Mouse (Mus musculus) limb, embryonic 14.5 days (tissue): Measurements from ENCODE around the gene Agap3. TPM values are rescaled to one million over a fixed set of nuclear protein-coding genes. Genes with fewer than 3 reads are reported as not detected.

ENCODE experiments used
- ATAC-seq: fragments of 200-750 bp; cut with Nextera tagmentation; 2 replicates; pipeline ENCODE4 v1.8.0; 2017; ENCODE audit warnings: low read depth, moderate number of reproducible peaks, moderate TSS enrichment; ENCODE audit not compliant: low FRiP score
- DNase-seq: peaks from one replicate; pipeline ENCODE4 v3.0.0-alpha.2; 2015; ENCODE audit warnings: low spot score
- H3K27ac ChIP-seq: fragments of 300-500 bp; sonication (generic); replicated peaks from 2 replicates; pipeline ENCODE4 v1.5.1; 2014; ENCODE audit warnings: low read depth, mild to moderate bottlenecking, low read length, moderate library complexity, mixed read lengths
- H3K27me3 ChIP-seq: fragments of 300-500 bp; sonication (generic); 2 replicates; pipeline ENCODE4 v1.6.1; 2014; ENCODE audit warnings: low read length, mixed read lengths; ENCODE audit not compliant: control insufficient read depth, insufficient read depth
- H3K36me3 ChIP-seq: fragments of 300-500 bp; sonication (generic); 2 replicates; pipeline ENCODE4 v1.6.1; 2014; ENCODE audit warnings: mild to moderate bottlenecking, low read length, moderate library complexity, mixed read lengths; ENCODE audit not compliant: control insufficient read depth, insufficient read depth
- H3K4me1 ChIP-seq: fragments of 300-500 bp; sonication (generic); 2 replicates; pipeline ENCODE4 v1.6.1; 2014; ENCODE audit warnings: antibody characterized with exemption, low read length, mixed read lengths; ENCODE audit not compliant: control insufficient read depth, insufficient read depth
- H3K4me2 ChIP-seq: fragments of 300-500 bp; sonication (generic); replicated peaks from 2 replicates; pipeline ENCODE4 v1.6.1; 2014; ENCODE audit warnings: low read depth, mild to moderate bottlenecking, low read length, moderate library complexity; ENCODE audit not compliant: severe bottlenecking
- H3K4me3 ChIP-seq: fragments of 300-500 bp; sonication (generic); replicated peaks from 2 replicates; pipeline ENCODE4 v1.5.1; 2014; ENCODE audit warnings: low read length
- H3K9ac ChIP-seq: fragments of 300-500 bp; sonication (generic); 2 replicates; pipeline ENCODE4 v1.6.1; 2014; ENCODE audit warnings: mild to moderate bottlenecking, low read depth, low read length, moderate library complexity; ENCODE audit not compliant: severe bottlenecking
- H3K9me3 ChIP-seq: fragments of 300-500 bp; sonication (generic); 2 replicates; pipeline ENCODE4 v1.6.1; 2016; ENCODE audit warnings: low read length; ENCODE audit not compliant: control insufficient read depth
- POLR2A ChIP-seq: fragments of 200-500 bp; IDR thresholded peaks from 2 replicates; pipeline ENCODE4 v1.8.0; 2012; ENCODE audit warnings: inconsistent platforms, mild to moderate bottlenecking, moderate library complexity, borderline replicate concordance; ENCODE audit not compliant: insufficient read depth, insufficient read length; ENCODE audit errors: extremely low read depth
- WGBS: fragments of 180-500 bp; shearing (Covaris S2); extraction: QIAGEN DNeasy Blood & Tissue Kit; methylation state at CpG from one replicate; pipeline ENCODE4 v1.1.7; 2014; 5-methylcytosine and 5-hydroxymethylcytosine counted together
- polyA plus RNA-seq, 2 experiments: library from polyadenylated mRNA; depleted of rRNA in 1 of 2; stranded (reverse) in 1 of 2; unstranded in 1 of 2; fragments of >200 nt; fragmentation: Nextera tagmentation in 1 of 2; extraction: Ambion mirVana in 1 of 2; gene quantifications; 2 replicates each; pipeline versions ENCODE4 v1.2.1 to v1.2.3; 2012 to 2014

Gene Agap3
- polyA plus RNA-seq, 2 experiments, result 57.9 to 103 TPM

GRCm38 (mm10) chr5:24550598-24551316, 98.8 kb downstream of the Agap3 start:
- H3K9me3 ChIP-seq, result no peaks in the 10 kb centered on the region; the same call in 1 of the 2 replicates

GRCm38 (mm10) chr5:24551317-24551688, 99.3 kb downstream of the Agap3 start:
- peak overlapping the region; percentile 42 for H3K4me2 ChIP-seq
- H3K4me1 ChIP-seq, result peaks cover 26% of the 10 kb centered on the region
- H3K36me3 ChIP-seq, result no peaks in the 10 kb centered on the region
- TF ChIP-seq POLR2A, result no peak
- 0 out of 2 replicates have a peak overlapping the region, but pooled peaks have one; percentile 5 for H3K4me3 ChIP-seq
- 0 out of 2 replicates have a peak, but pooled peaks have one; percentile 4 for ATAC-seq
- H3K9me3 ChIP-seq, result no peaks in the 10 kb centered on the region; the same call in 1 of the 2 replicates
- H3K9ac ChIP-seq, result peak overlapping the region; percentile 34; the same call in 1 of the 2 replicates
- DNase-seq, result no peak
- H3K27ac ChIP-seq, result no peak overlapping the region
- 43% methylated on average over 2 of the region's 2 CpGs for WGBS
- no peaks in the 10 kb centered on the region for H3K27me3 ChIP-seq

More at GRCm38 (mm10) chr5:24550598-24551316, 98.8 kb downstream of the Agap3 start:
- ATAC-seq (peak; percentile 56; the same call in 1 of the 2 replicates), DNase-seq (peak; percentile 56)
- Histone ChIP-seq H3K27me3 (no peaks in the 10 kb centered on the region), H3K4me2 (peak overlapping the region; percentile 42), H3K9ac (peak overlapping the region; percentile 34; the same call in 1 of the 2 replicates), H3K4me1 (peaks cover 26% of the 10 kb centered on the region), H3K4me3 (0 out of 2 replicates have a peak overlapping the region, but pooled peaks have one; percentile 5), H3K27ac (no peak overlapping the region), H3K36me3 (no peaks in the 10 kb centered on the region)
- WGBS, result 25% methylated on average over 21 of the region's 26 CpGs
- TF ChIP-seq POLR2A, result no peak

Other genes starting within 250 kb of the Agap3 start
- gene Kcnh2, start 100.6 kb upstream of the Agap3 start, polyA plus RNA-seq (2012; rRNA removed), result 16.2 and 26.5 TPM in 2 replicates
- 2.8 and 3.8 TPM in 2 replicates for gene Kcnh2, start 100.6 kb upstream of the Agap3 start, polyA plus RNA-seq (2014; fragmentation: Nextera tagmentation; extraction: Ambion mirVana)
- gene Nos3, start 87.4 kb upstream of the Agap3 start, polyA plus RNA-seq (2012; rRNA removed), result 7.3 and 7.4 TPM in 2 replicates
- gene Nos3, start 87.4 kb upstream of the Agap3 start, polyA plus RNA-seq (2014; fragmentation: Nextera tagmentation; extraction: Ambion mirVana), result 4.8 and 6.1 TPM in 2 replicates
- 1.7 and 2.4 TPM in 2 replicates for gene Atg9b, start 60.0 kb upstream of the Agap3 start, polyA plus RNA-seq (2012; rRNA removed)
- 0.54 and 1.3 TPM in 2 replicates for gene Atg9b, start 60.0 kb upstream of the Agap3 start, polyA plus RNA-seq (2014; fragmentation: Nextera tagmentation; extraction: Ambion mirVana)
- gene Abcb8, start 58.5 kb upstream of the Agap3 start, polyA plus RNA-seq (2012; rRNA removed), result 45.3 and 58.3 TPM in 2 replicates
- gene Abcb8, start 58.5 kb upstream of the Agap3 start, polyA plus RNA-seq (2014; fragmentation: Nextera tagmentation; extraction: Ambion mirVana), result 35.8 and 37.3 TPM in 2 replicates
- 3.0 and 6.2 TPM in 2 replicates for gene Asic3, start 38.8 kb upstream of the Agap3 start, polyA plus RNA-seq (2012; rRNA removed)
- 0.36 and 1.2 TPM in 2 replicates for gene Asic3, start 38.8 kb upstream of the Agap3 start, polyA plus RNA-seq (2014; fragmentation: Nextera tagmentation; extraction: Ambion mirVana)
- gene Cdk5, start 28.6 kb upstream of the Agap3 start, polyA plus RNA-seq (2012; rRNA removed), result 127 and 165 TPM in 2 replicates
- 51.7 TPM in 2 replicates for gene Cdk5, start 28.6 kb upstream of the Agap3 start, polyA plus RNA-seq (2014; fragmentation: Nextera tagmentation; extraction: Ambion mirVana)
- gene Slc4a2, start 28.3 kb upstream of the Agap3 start, polyA plus RNA-seq (2012; rRNA removed), result 69.1 and 84.1 TPM in 2 replicates
- gene Slc4a2, start 28.3 kb upstream of the Agap3 start, polyA plus RNA-seq (2014; fragmentation: Nextera tagmentation; extraction: Ambion mirVana), result 30.0 and 37.1 TPM in 2 replicates
- gene Fastk, start 6.9 kb upstream of the Agap3 start, polyA plus RNA-seq (2012; rRNA removed), result 295 and 397 TPM in 2 replicates
- gene Fastk, start 6.9 kb upstream of the Agap3 start, polyA plus RNA-seq (2014; fragmentation: Nextera tagmentation; extraction: Ambion mirVana), result 113 and 120 TPM in 2 replicates
- gene Tmub1, start 4.3 kb upstream of the Agap3 start, polyA plus RNA-seq (2012; rRNA removed), result 29.8 and 35.5 TPM in 2 replicates
- gene Tmub1, start 4.3 kb upstream of the Agap3 start, polyA plus RNA-seq (2014; fragmentation: Nextera tagmentation; extraction: Ambion mirVana), result 23.2 and 23.5 TPM in 2 replicates
- 0.04 and 0.05 TPM in 2 replicates for gene Gbx1, start 75.0 kb downstream of the Agap3 start, polyA plus RNA-seq (2012; rRNA removed)
- gene Gbx1, start 75.0 kb downstream of the Agap3 start, polyA plus RNA-seq (2014; fragmentation: Nextera tagmentation; extraction: Ambion mirVana), result not detected in 2 replicates
- gene Asb10, start 88.8 kb downstream of the Agap3 start, polyA plus RNA-seq (2012; rRNA removed), result 2.7 and 3.8 TPM in 2 replicates
- gene Asb10, start 88.8 kb downstream of the Agap3 start, polyA plus RNA-seq (2014; fragmentation: Nextera tagmentation; extraction: Ambion mirVana), result 0.62 and 1.1 TPM in 2 replicates
- 0.35 and 0.51 TPM in 2 replicates for gene 4931409K22Rik, start 104.6 kb downstream of the Agap3 start, polyA plus RNA-seq (2012; rRNA removed)
- gene 4931409K22Rik, start 104.6 kb downstream of the Agap3 start, polyA plus RNA-seq (2014; fragmentation: Nextera tagmentation; extraction: Ambion mirVana), result 0.12 and 0.17 TPM in 2 replicates
- 81.0 and 82.5 TPM in 2 replicates for gene Abcf2, start 125.3 kb downstream of the Agap3 start, polyA plus RNA-seq (2012; rRNA removed)
- gene Abcf2, start 125.3 kb downstream of the Agap3 start, polyA plus RNA-seq (2014; fragmentation: Nextera tagmentation; extraction: Ambion mirVana), result 94.3 TPM in 2 replicates
- gene Chpf2, start 134.6 kb downstream of the Agap3 start, polyA plus RNA-seq (2012; rRNA removed), result 56.2 and 57.0 TPM in 2 replicates
- 21.3 and 23.1 TPM in 2 replicates for gene Chpf2, start 134.6 kb downstream of the Agap3 start, polyA plus RNA-seq (2014; fragmentation: Nextera tagmentation; extraction: Ambion mirVana)
- gene Smarcd3, start 172.2 kb downstream of the Agap3 start, polyA plus RNA-seq (2012; rRNA removed), result 91.5 and 93.6 TPM in 2 replicates
- 52.7 and 59.6 TPM in 2 replicates for gene Smarcd3, start 172.2 kb downstream of the Agap3 start, polyA plus RNA-seq (2014; fragmentation: Nextera tagmentation; extraction: Ambion mirVana)
- gene Nub1, start 233.4 kb downstream of the Agap3 start, polyA plus RNA-seq (2012; rRNA removed), result 37.1 and 39.4 TPM in 2 replicates
- gene Nub1, start 233.4 kb downstream of the Agap3 start, polyA plus RNA-seq (2014; fragmentation: Nextera tagmentation; extraction: Ambion mirVana), result 33.4 and 35.1 TPM in 2 replicates